Mouse (Mus musculus): ENCODE data around the gene Pex26. TPM values are rescaled to one million over a fixed set of nuclear protein-coding genes. Genes with fewer than 3 reads are reported as not detected.

The Pex26 gene
- total RNA-seq, 2 experiments from 2014 or later: 6.7 to 8.0 TPM

GRCm38 (mm10) chr6:121162616-121163015 is 20.9 kb upstream of the Pex26 start:
- ATAC-seq (replicated peaks; ENCODE audit: poor library complexity): no peak

GRCm38 (mm10) chr6:121166098-121166552 is 17.3 kb upstream of the Pex26 start:
- no peak for ATAC-seq (replicated peaks; ENCODE audit: poor library complexity)

- no peak for ATAC-seq (replicated peaks; ENCODE audit: poor library complexity)
Observed at GRCm38 (mm10) chr6:121167381-121167975, 16.0 kb upstream of the Pex26 start.

GRCm38 (mm10) chr6:121171102-121171501 is 12.4 kb upstream of the Pex26 start:
- no peak for ATAC-seq (replicated peaks; ENCODE audit: poor library complexity)

- ATAC-seq (replicated peaks; ENCODE audit: poor library complexity): no peak
Observed at GRCm38 (mm10) chr6:121173471-121173870, 10.0 kb upstream of the Pex26 start.

GRCm38 (mm10) chr6:121174761-121175160 is 8.7 kb upstream of the Pex26 start:
- no peak for ATAC-seq (replicated peaks; ENCODE audit: poor library complexity)

- no peak for ATAC-seq (replicated peaks; ENCODE audit: poor library complexity)
Observed at GRCm38 (mm10) chr6:121176011-121176730, 7.3 kb upstream of the Pex26 start.

- ATAC-seq (replicated peaks; ENCODE audit: poor library complexity): no peak
Observed at GRCm38 (mm10) chr6:121176731-121177098, 6.8 kb upstream of the Pex26 start.

GRCm38 (mm10) chr6:121177118-121177708 is 6.3 kb upstream of the Pex26 start:
- ATAC-seq (replicated peaks; ENCODE audit: poor library complexity): no peak

- peak; percentile 59 for ATAC-seq (replicated peaks; ENCODE audit: poor library complexity)
Observed at GRCm38 (mm10) chr6:121178700-121179358, 4.6 kb upstream of the Pex26 start.

- no peak for ATAC-seq (replicated peaks; ENCODE audit: poor library complexity)
Observed at GRCm38 (mm10) chr6:121179846-121180245, 3.6 kb upstream of the Pex26 start.

- peak; percentile 80 for ATAC-seq (replicated peaks; ENCODE audit: poor library complexity)
Observed at GRCm38 (mm10) chr6:121184198-121185140, 1.0 kb downstream of the Pex26 start.

- no peak for ATAC-seq (replicated peaks; ENCODE audit: poor library complexity)
Observed at GRCm38 (mm10) chr6:121185232-121185631, 1.8 kb downstream of the Pex26 start.

GRCm38 (mm10) chr6:121191261-121192009 is 8.0 kb downstream of the Pex26 start:
- peak; percentile 81 for ATAC-seq (replicated peaks; ENCODE audit: poor library complexity)

- ATAC-seq (replicated peaks; ENCODE audit: poor library complexity): no peak
Observed at GRCm38 (mm10) chr6:121194061-121194955, 10.8 kb downstream of the Pex26 start.

- no peak for ATAC-seq (replicated peaks; ENCODE audit: poor library complexity)
Observed at GRCm38 (mm10) chr6:121194956-121195731, 11.7 kb downstream of the Pex26 start.

- ATAC-seq (replicated peaks; ENCODE audit: poor library complexity): no peak
Observed at GRCm38 (mm10) chr6:121197807-121198365, 14.4 kb downstream of the Pex26 start.

GRCm38 (mm10) chr6:121200458-121200857 is 17.0 kb downstream of the Pex26 start:
- peak; percentile 93 for ATAC-seq (replicated peaks; ENCODE audit: poor library complexity)
